Mouse (Mus musculus) myocyte (in vitro differentiated cells): ENCODE results near the gene Kcnd1.

Experiments used
- CEBPB ChIP-seq: IDR thresholded peaks from 2 replicates; pipeline ENCODE4 v1.6.1; 2011; ENCODE audit warnings: mild to moderate bottlenecking, moderate library complexity; ENCODE audit not compliant: poor library complexity, insufficient read depth, severe bottlenecking
- E2F4 ChIP-seq: IDR thresholded peaks from one replicate; pipeline ENCODE4 v1.6.1; 2011; ENCODE audit warnings: mild to moderate bottlenecking, control low read depth, moderate library complexity; ENCODE audit not compliant: insufficient read depth
- MAX ChIP-seq: IDR thresholded peaks from one replicate; pipeline ENCODE4 v1.6.1; 2011; ENCODE audit warnings: low read depth, mild to moderate bottlenecking, control low read depth
- MYOD1 ChIP-seq, 3 experiments: IDR thresholded peaks; one replicate each; pipeline ENCODE4 v1.6.1; 2011; ENCODE audit warnings: control low read depth in 2 of 3, low read depth in 2 of 3, mild to moderate bottlenecking in 2 of 3, moderate library complexity in 1 of 3; ENCODE audit not compliant: insufficient read length in 2 of 3, control insufficient read depth in 1 of 3
- POLR2A ChIP-seq: IDR thresholded peaks from one replicate; pipeline ENCODE4 v1.6.1; 2011; ENCODE audit warnings: low read depth, mild to moderate bottlenecking, control low read depth, moderate library complexity; ENCODE audit not compliant: insufficient read length
- POLR2AphosphoS2 ChIP-seq: IDR thresholded peaks from one replicate; pipeline ENCODE4 v1.6.1; 2011; ENCODE audit warnings: low read depth, control low read depth; ENCODE audit not compliant: insufficient read length
- USF1 ChIP-seq: IDR thresholded peaks from one replicate; pipeline ENCODE4 v1.6.1; 2011; ENCODE audit warnings: low read depth, mild to moderate bottlenecking, control low read depth, moderate library complexity

- TF ChIP-seq POLR2A (no peak), CEBPB (no peak), USF1 (no peak), MYOD1 (IDR thresholded peaks at IDR 0.05; ENCODE audit: control insufficient read depth in 1 of 3, insufficient read length in 2 of 3, low read depth in 2 of 3) (no peak), POLR2AphosphoS2 (no peak), E2F4 (no peak), MAX (no peak)
Observed at GRCm38 (mm10) chrX:7793361-7793760, 28.7 kb upstream of the Kcnd1 start.
